Mouse (Mus musculus) embryo, embryonic 11.5 days (tissue): Measurements from ENCODE around the gene Gfpt1.
"Not testable (repeated sequence)": the region's sequence is repeated elsewhere in the genome, so short reads cannot be mapped to it uniquely, and the experiment has no call there.

ENCODE experiments used
- DNase-seq: peaks from one replicate; pipeline ENCODE4 v3.0.0-alpha.2; 2012; ENCODE audit warnings: low read depth, low spot score

The Gfpt1 gene

GRCm38 (mm10) chr6:87042004-87042336, 676 bp upstream of the Gfpt1 start:
- DNase-seq: no peak

- no peak for DNase-seq
Measured at GRCm38 (mm10) chr6:87043131-87043516, 478 bp downstream of the Gfpt1 start.

GRCm38 (mm10) chr6:87044895-87045294, 2.2 kb downstream of the Gfpt1 start:
- no peak for DNase-seq

GRCm38 (mm10) chr6:87045507-87045906, 2.9 kb downstream of the Gfpt1 start:
- no peak for DNase-seq

GRCm38 (mm10) chr6:87048712-87049111, 6.1 kb downstream of the Gfpt1 start:
- not testable (repeated sequence) for DNase-seq

GRCm38 (mm10) chr6:87051886-87052425, 9.3 kb downstream of the Gfpt1 start:
- no peak for DNase-seq

GRCm38 (mm10) chr6:87054193-87054592, 11.5 kb downstream of the Gfpt1 start:
- DNase-seq: no peak

- DNase-seq: no peak
Measured at GRCm38 (mm10) chr6:87059754-87060153, 17.1 kb downstream of the Gfpt1 start.

GRCm38 (mm10) chr6:87063586-87063985, 20.9 kb downstream of the Gfpt1 start:
- DNase-seq: no peak

- no peak for DNase-seq
Measured at GRCm38 (mm10) chr6:87068209-87068608, 25.6 kb downstream of the Gfpt1 start.

- DNase-seq: no peak
Measured at GRCm38 (mm10) chr6:87069195-87069900, 26.7 kb downstream of the Gfpt1 start.

- DNase-seq: no peak
Measured at GRCm38 (mm10) chr6:87070641-87071040, 28.0 kb downstream of the Gfpt1 start.

GRCm38 (mm10) chr6:87072759-87073158, 30.1 kb downstream of the Gfpt1 start:
- DNase-seq: no peak

GRCm38 (mm10) chr6:87075092-87075685, 32.5 kb downstream of the Gfpt1 start:
- DNase-seq: no peak

GRCm38 (mm10) chr6:87079457-87079856, 36.8 kb downstream of the Gfpt1 start:
- no peak for DNase-seq

GRCm38 (mm10) chr6:87085026-87085425, 42.4 kb downstream of the Gfpt1 start:
- no peak for DNase-seq

- no peak for DNase-seq
Measured at GRCm38 (mm10) chr6:87088356-87088755, 45.7 kb downstream of the Gfpt1 start.

- DNase-seq: no peak
Measured at GRCm38 (mm10) chr6:87090877-87091276, 48.2 kb downstream of the Gfpt1 start.

- DNase-seq: no peak
Measured at GRCm38 (mm10) chr6:87092476-87092875, 49.8 kb downstream of the Gfpt1 start.

- DNase-seq: not testable (repeated sequence)
Measured at GRCm38 (mm10) chr6:87093631-87094030, 51.0 kb downstream of the Gfpt1 start.

GRCm38 (mm10) chr6:87099261-87099660, 56.6 kb downstream of the Gfpt1 start:
- DNase-seq: no peak

GRCm38 (mm10) chr6:87099671-87100296, 57.1 kb downstream of the Gfpt1 start:
- no peak for DNase-seq
